Comparison of ENCODE assay signal across 9 mouse cellular contexts in genomic region chr8:69268525-69268924, GRCm38 (mm10). TPM values are rescaled to one million over a fixed set of nuclear protein-coding genes. Genes with fewer than 3 reads are reported as not detected.
DNase-seq lines count a peak whose midpoint lies in the region; ATAC-seq and TF ChIP-seq lines count a peak whose summit lies in the region.
"Had no signal": no experiment of that assay in that cellular context is flagged by ENCODE, and none has a peak within 500 bp of the region (broad histone marks: within the 10 kb centered on the region; RNA-seq: fewer than 3 reads in every experiment).

No protein-coding gene starts in this region.

- intact Hi-C loops in left cerebral cortex, adult 2 months (cut with DNase I): no loop called here

- 68% methylated on average over 4 of the region's 4 CpGs for WGBS in embryonic facial prominence, embryonic 11.5 days
- 74% methylated on average over 4 of the region's 4 CpGs for WGBS in embryonic facial prominence, embryonic 10.5 days
- 68% methylated on average over 4 of the region's 4 CpGs for WGBS in midbrain, embryonic 15.5 days

- DNase-seq in embryonic facial prominence, embryonic 11.5 days (ENCODE audit: low spot score): peak; percentile 9
- DNase-seq in embryonic facial prominence, embryonic 10.5 days (ENCODE audit: low spot score): no peak
- no peak for DNase-seq in left cerebral cortex, adult 2 months (ENCODE audit: extremely low spot score in 1 of 2, low spot score in 2 of 2)
- no peak for DNase-seq in left cerebral cortex, adult 11 months (ENCODE audit: low spot score)
- DNase-seq in NIH3T3 (ENCODE audit: low read depth): peak; percentile 61
- DNase-seq in kidney, postnatal 36 days: peak; percentile 8 to 43
- no peak for DNase-seq in thymus, postnatal 36 days

- ATAC-seq in embryonic facial prominence, embryonic 11.5 days (replicated peaks; ENCODE audit: insufficient number of reproducible peaks, low FRiP score, low TSS enrichment, low read depth): no peak
- no peak for ATAC-seq in midbrain, embryonic 15.5 days (replicated peaks)

- no peak overlapping the region for H3K27ac ChIP-seq in embryonic facial prominence, embryonic 11.5 days (replicated peaks; ENCODE audit: low read depth, low read length)
- H3K27ac ChIP-seq in embryonic facial prominence, embryonic 10.5 days (replicated peaks): no peak overlapping the region
- H3K27ac ChIP-seq in left cerebral cortex, adult 2 months: no peak overlapping the region
- H3K27ac ChIP-seq in midbrain, embryonic 15.5 days: no peak overlapping the region
- H3K27ac ChIP-seq: forebrain, embryonic 12.5 days had no signal

- no peak overlapping the region for H3K9ac ChIP-seq in embryonic facial prominence, embryonic 11.5 days (replicated peaks; ENCODE audit: low read length)
- no peak overlapping the region for H3K9ac ChIP-seq in midbrain, embryonic 15.5 days
- H3K9ac ChIP-seq: forebrain, embryonic 12.5 days had no signal

- no peaks in the 10 kb centered on the region for H3K27me3 ChIP-seq in embryonic facial prominence, embryonic 11.5 days (ENCODE audit: control insufficient read depth, insufficient read depth, low read length)
- H3K27me3 ChIP-seq in embryonic facial prominence, embryonic 10.5 days (replicated peaks; ENCODE audit: low read depth, poor library complexity, severe bottlenecking): no peaks in the 10 kb centered on the region
- H3K27me3 ChIP-seq in midbrain, embryonic 15.5 days (replicated peaks): no peaks in the 10 kb centered on the region
- H3K27me3 ChIP-seq: forebrain, embryonic 12.5 days had no signal

- H3K4me3 ChIP-seq in embryonic facial prominence, embryonic 11.5 days (ENCODE audit: low read depth, low read length): no peak overlapping the region
- H3K4me3 ChIP-seq in embryonic facial prominence, embryonic 10.5 days: no peak overlapping the region
- no peak overlapping the region for H3K4me3 ChIP-seq in left cerebral cortex, adult 2 months
- no peak overlapping the region for H3K4me3 ChIP-seq in midbrain, embryonic 15.5 days
- H3K4me3 ChIP-seq: forebrain, embryonic 12.5 days had no signal

- H3K4me2 ChIP-seq in embryonic facial prominence, embryonic 11.5 days (ENCODE audit: low read depth, low read length): no peak overlapping the region
- no peak overlapping the region for H3K4me2 ChIP-seq in midbrain, embryonic 15.5 days
- H3K4me2 ChIP-seq: forebrain, embryonic 12.5 days had no signal

- no peaks in the 10 kb centered on the region for H3K4me1 ChIP-seq in embryonic facial prominence, embryonic 11.5 days (ENCODE audit: control insufficient read depth, insufficient read depth, low read length)
- peaks cover 9% of the 10 kb centered on the region; the same call in 1 of the 2 replicates for H3K4me1 ChIP-seq in embryonic facial prominence, embryonic 10.5 days
- H3K4me1 ChIP-seq in midbrain, embryonic 15.5 days: peaks cover 13% of the 10 kb centered on the region; the same call in 1 of the 2 replicates

- H3K36me3 ChIP-seq in embryonic facial prominence, embryonic 11.5 days (replicated peaks; ENCODE audit: control insufficient read depth, insufficient read depth, low read depth, low read length): no peaks in the 10 kb centered on the region
- peaks cover 2% of the 10 kb centered on the region; the same call in 1 of the 2 replicates for H3K36me3 ChIP-seq in embryonic facial prominence, embryonic 10.5 days (replicated peaks)
- 0 out of 2 replicates have a peak, but pooled peaks cover 5% of the 10 kb centered on the region for H3K36me3 ChIP-seq in midbrain, embryonic 15.5 days (replicated peaks)

- H3K9me3 ChIP-seq in embryonic facial prominence, embryonic 11.5 days (replicated peaks; ENCODE audit: control insufficient read depth, low read length): no peaks in the 10 kb centered on the region
- H3K9me3 ChIP-seq in embryonic facial prominence, embryonic 10.5 days: no peaks in the 10 kb centered on the region
- no peaks in the 10 kb centered on the region for H3K9me3 ChIP-seq in midbrain, embryonic 15.5 days
- H3K9me3 ChIP-seq: forebrain, embryonic 12.5 days had no signal

- peak; percentile 29 for TF ChIP-seq CTCF in left cerebral cortex, adult 2 months (IDR thresholded peaks at IDR 0.05)

RNA-seq across cellular contexts. Expression of gene D130040H23Rik, which starts 2.4 kb away (rescaled TPM):
- polyA plus RNA-seq in embryonic facial prominence, embryonic 11.5 days (2014; fragmentation: Nextera tagmentation; extraction: Ambion mirVana): 4.9 and 6.8 TPM in 2 replicates
- 6.0 and 6.2 TPM in 2 replicates for polyA plus RNA-seq in embryonic facial prominence, embryonic 10.5 days (2016; fragmentation: Nextera tagmentation; extraction: Ambion mirVana)
- total RNA-seq in left cerebral cortex, adult 2 months (2021): 10 to 100 TPM; 24.4 to 26.8 TPM
- polyA plus RNA-seq in midbrain, embryonic 15.5 days (2015; fragmentation: Nextera tagmentation; extraction: Ambion mirVana): 11.3 and 11.6 TPM in 2 replicates

RNA-seq across cellular contexts. Expression of gene Zfp930, which starts 59.7 kb away (rescaled TPM):
- 23.0 and 23.6 TPM in 2 replicates for polyA plus RNA-seq in embryonic facial prominence, embryonic 11.5 days (2014; fragmentation: Nextera tagmentation; extraction: Ambion mirVana)
- polyA plus RNA-seq in embryonic facial prominence, embryonic 10.5 days (2016; fragmentation: Nextera tagmentation; extraction: Ambion mirVana): 23.6 and 24.0 TPM in 2 replicates
- 10 to 100 TPM; 11.1 to 13.4 TPM for total RNA-seq in left cerebral cortex, adult 2 months (2021)
- 12.7 and 16.4 TPM in 2 replicates for polyA plus RNA-seq in midbrain, embryonic 15.5 days (2015; fragmentation: Nextera tagmentation; extraction: Ambion mirVana)

Comparison
In these comparisons a context has a peak if more than half of its experiments do, and no peak if none do; other contexts are left out.
1. DNase-seq: peak in embryonic facial prominence, embryonic 11.5 days (single experiment), NIH3T3 (single experiment) and kidney, postnatal 36 days (2 of 2); none in embryonic facial prominence, embryonic 10.5 days (single experiment), left cerebral cortex, adult 2 months (0 of 2), left cerebral cortex, adult 11 months (single experiment) and thymus, postnatal 36 days (0 of 2).